Comparison of ENCODE assay signal across 8 mouse cellular contexts in the genomic region with DNA sequence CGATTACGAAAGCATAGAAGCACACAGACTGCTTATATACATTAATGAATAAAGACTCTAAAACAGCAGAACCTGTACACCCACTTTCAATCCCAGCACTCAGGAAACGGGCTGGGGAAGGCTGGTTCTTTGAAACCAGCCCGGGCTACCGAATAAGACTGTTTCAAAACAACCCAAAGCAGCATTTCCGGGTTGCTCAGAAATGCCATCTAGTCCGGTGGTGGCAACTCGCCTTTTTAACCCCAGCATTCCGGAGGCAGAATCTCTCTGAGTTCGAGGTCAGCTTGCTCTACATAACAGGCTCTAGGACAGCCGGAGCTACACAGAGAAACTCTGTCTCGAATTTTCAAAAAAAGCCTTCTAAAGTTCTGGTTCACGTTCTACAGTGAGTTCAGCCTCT. TPM values are rescaled to one million over a fixed set of nuclear protein-coding genes. Genes with fewer than 3 reads are reported as not detected.
A peak's percentile ranks its signal among the peaks of the same experiment; 100 is the strongest.
DNase-seq lines count a peak whose midpoint lies in the region; ATAC-seq and TF ChIP-seq lines count a peak whose summit lies in the region.

No protein-coding gene starts in this region.

- no peak for TF ChIP-seq POLR2A in olfactory bulb, adult 2 months (IDR thresholded peaks at IDR 0.05; ENCODE audit: insufficient read depth, low read depth, low read length)

- peak overlapping the region; percentile 42 for H3K9ac ChIP-seq in lung, embryonic 15.5 days
- peak overlapping the region; percentile 76 for H3K9ac ChIP-seq in embryonic facial prominence, embryonic 13.5 days
- H3K9ac ChIP-seq in intestine, postnatal 0 days (ENCODE audit: low read depth, low read length) = peak overlapping the region; percentile 34

- 12% methylated on average over 13 of the region's 13 CpGs for WGBS in lung, embryonic 15.5 days
- WGBS in embryonic facial prominence, embryonic 13.5 days = 17% methylated on average over 13 of the region's 13 CpGs
- WGBS in intestine, postnatal 0 days = 12% methylated on average over 13 of the region's 13 CpGs
- WGBS in olfactory bulb, adult 2 months = 13% methylated on average over 13 of the region's 13 CpGs

- peaks cover 24% of the 10 kb centered on the region for H3K36me3 ChIP-seq in lung, embryonic 15.5 days
- H3K36me3 ChIP-seq in embryonic facial prominence, embryonic 13.5 days = peaks cover 39% of the 10 kb centered on the region
- H3K36me3 ChIP-seq in intestine, postnatal 0 days (ENCODE audit: control insufficient read depth, insufficient read depth) = peaks cover 27% of the 10 kb centered on the region; the same call in 1 of the 2 replicates

- TF ChIP-seq CTCF in intestine, postnatal 0 days (IDR thresholded peaks at IDR 0.05; ENCODE audit: low read depth) = no peak
- no peak for TF ChIP-seq CTCF in olfactory bulb, adult 2 months (IDR thresholded peaks at IDR 0.05; ENCODE audit: insufficient read depth, low read depth, low read length)

- peak overlapping the region; percentile 65 for H3K4me3 ChIP-seq in lung, embryonic 15.5 days
- H3K4me3 ChIP-seq in embryonic facial prominence, embryonic 13.5 days = peak overlapping the region; percentile 66
- peak overlapping the region; percentile 73 for H3K4me3 ChIP-seq in intestine, postnatal 0 days (ENCODE audit: low read depth, low read length)
- peak overlapping the region; percentile 65; the same call in 1 of the 2 replicates for H3K4me3 ChIP-seq in olfactory bulb, adult 2 months (ENCODE audit: insufficient read depth, low read depth, low read length)

- H3K4me1 ChIP-seq in lung, embryonic 15.5 days = peaks cover 32% of the 10 kb centered on the region
- peaks cover 40% of the 10 kb centered on the region for H3K4me1 ChIP-seq in embryonic facial prominence, embryonic 13.5 days
- H3K4me1 ChIP-seq in intestine, postnatal 0 days (replicated peaks; ENCODE audit: control insufficient read depth, insufficient read depth, low read length) = 0 out of 2 replicates have a peak, but pooled peaks cover 7% of the 10 kb centered on the region
- peaks cover 30% of the 10 kb centered on the region for H3K4me1 ChIP-seq in olfactory bulb, adult 2 months (ENCODE audit: control insufficient read depth, insufficient read depth, low read length)

- H3K27ac ChIP-seq in lung, embryonic 15.5 days = no peak overlapping the region
- H3K27ac ChIP-seq in embryonic facial prominence, embryonic 13.5 days = no peak overlapping the region
- no peak overlapping the region for H3K27ac ChIP-seq in intestine, postnatal 0 days (ENCODE audit: low read depth, low read length)
- H3K27ac ChIP-seq in olfactory bulb, adult 2 months (ENCODE audit: insufficient read depth, low read depth, low read length) = no peak overlapping the region

- no peak for DNase-seq in lung, postnatal 25 days (ENCODE audit: low spot score)
- no peak for DNase-seq in T-cell, adult 2 months (ENCODE audit: low spot score)
- DNase-seq in thymus, postnatal 14 days = no peak
- no peak for DNase-seq in embryo, embryonic 11 days

- peak overlapping the region; percentile 97 for H3K4me2 ChIP-seq in lung, embryonic 15.5 days
- peak overlapping the region; percentile 98 for H3K4me2 ChIP-seq in embryonic facial prominence, embryonic 13.5 days
- peak overlapping the region; percentile 96 for H3K4me2 ChIP-seq in intestine, postnatal 0 days (replicated peaks; ENCODE audit: low read depth)

- no peaks in the 10 kb centered on the region for H3K27me3 ChIP-seq in lung, embryonic 15.5 days
- H3K27me3 ChIP-seq in embryonic facial prominence, embryonic 13.5 days = peaks cover 11% of the 10 kb centered on the region
- H3K27me3 ChIP-seq in intestine, postnatal 0 days (replicated peaks; ENCODE audit: control insufficient read depth, insufficient read depth, low read length) = no peaks in the 10 kb centered on the region

- ATAC-seq in lung, embryonic 15.5 days (ENCODE audit: borderline replicate concordance, extremely low read depth, low FRiP score, low TSS enrichment) = no peak
- ATAC-seq in embryonic facial prominence, embryonic 13.5 days (ENCODE audit: insufficient number of reproducible peaks, insufficient read depth, low FRiP score, low TSS enrichment, low read depth) = no peak
- ATAC-seq in intestine, postnatal 0 days = no peak

- no peaks in the 10 kb centered on the region for H3K9me3 ChIP-seq in lung, embryonic 15.5 days
- H3K9me3 ChIP-seq in embryonic facial prominence, embryonic 13.5 days = no peaks in the 10 kb centered on the region
- no peaks in the 10 kb centered on the region for H3K9me3 ChIP-seq in intestine, postnatal 0 days (ENCODE audit: control insufficient read depth)

RNA-seq across cellular contexts. Expression of a gene that starts 0.6 kb away (rescaled TPM):
- polyA plus RNA-seq in lung, embryonic 15.5 days (2015; fragmentation: Nextera tagmentation; extraction: Ambion mirVana) = 20.1 and 21.7 TPM in 2 replicates
- polyA plus RNA-seq in embryonic facial prominence, embryonic 13.5 days (2015; fragmentation: Nextera tagmentation; extraction: Ambion mirVana) = 29.4 and 30.5 TPM in 2 replicates
- 8.3 and 9.7 TPM in 2 replicates for polyA plus RNA-seq in intestine, postnatal 0 days (2015; fragmentation: Nextera tagmentation; extraction: Ambion mirVana)
- polyA plus RNA-seq in olfactory bulb, adult 2 months (2012; ENCODE audit: insufficient read depth, insufficient read length, low replicate concordance, missing spikeins) = not detected in 2 replicates

RNA-seq across cellular contexts. Expression of a gene that starts 0.9 kb away (rescaled TPM):
- polyA plus RNA-seq in lung, embryonic 15.5 days (2015; fragmentation: Nextera tagmentation; extraction: Ambion mirVana) = 6.3 and 6.8 TPM in 2 replicates
- polyA plus RNA-seq in embryonic facial prominence, embryonic 13.5 days (2015; fragmentation: Nextera tagmentation; extraction: Ambion mirVana) = 8.3 and 12.6 TPM in 2 replicates
- 1.4 TPM in 2 replicates for polyA plus RNA-seq in intestine, postnatal 0 days (2015; fragmentation: Nextera tagmentation; extraction: Ambion mirVana)
- polyA plus RNA-seq in olfactory bulb, adult 2 months (2012; ENCODE audit: insufficient read depth, insufficient read length, low replicate concordance, missing spikeins) = not detected in 2 replicates

RNA-seq across cellular contexts. Expression of a gene that starts 14.1 kb away (rescaled TPM):
- 86.4 and 88.6 TPM in 2 replicates for polyA plus RNA-seq in lung, embryonic 15.5 days (2015; fragmentation: Nextera tagmentation; extraction: Ambion mirVana)
- polyA plus RNA-seq in embryonic facial prominence, embryonic 13.5 days (2015; fragmentation: Nextera tagmentation; extraction: Ambion mirVana) = 93.2 and 106 TPM in 2 replicates
- polyA plus RNA-seq in intestine, postnatal 0 days (2015; fragmentation: Nextera tagmentation; extraction: Ambion mirVana) = 22.1 and 27.1 TPM in 2 replicates
- not detected in 2 replicates for polyA plus RNA-seq in olfactory bulb, adult 2 months (2012; ENCODE audit: insufficient read depth, insufficient read length, low replicate concordance, missing spikeins)

RNA-seq across cellular contexts. Expression of a gene that starts 23.2 kb away (rescaled TPM):
- 14.4 and 15.7 TPM in 2 replicates for polyA plus RNA-seq in lung, embryonic 15.5 days (2015; fragmentation: Nextera tagmentation; extraction: Ambion mirVana)
- 17.0 and 17.4 TPM in 2 replicates for polyA plus RNA-seq in embryonic facial prominence, embryonic 13.5 days (2015; fragmentation: Nextera tagmentation; extraction: Ambion mirVana)
- 6.2 and 8.7 TPM in 2 replicates for polyA plus RNA-seq in intestine, postnatal 0 days (2015; fragmentation: Nextera tagmentation; extraction: Ambion mirVana)
- not detected in 2 replicates for polyA plus RNA-seq in olfactory bulb, adult 2 months (2012; ENCODE audit: insufficient read depth, insufficient read length, low replicate concordance, missing spikeins)

RNA-seq across cellular contexts. Expression of a gene that starts 45.3 kb away (rescaled TPM):
- polyA plus RNA-seq in lung, embryonic 15.5 days (2015; fragmentation: Nextera tagmentation; extraction: Ambion mirVana) = 13.3 and 18.4 TPM in 2 replicates
- polyA plus RNA-seq in embryonic facial prominence, embryonic 13.5 days (2015; fragmentation: Nextera tagmentation; extraction: Ambion mirVana) = 14.5 and 14.8 TPM in 2 replicates
- 1.6 TPM in 2 replicates for polyA plus RNA-seq in intestine, postnatal 0 days (2015; fragmentation: Nextera tagmentation; extraction: Ambion mirVana)
- not detected in 2 replicates for polyA plus RNA-seq in olfactory bulb, adult 2 months (2012; ENCODE audit: insufficient read depth, insufficient read length, low replicate concordance, missing spikeins)

Comparison
In these comparisons a context has a peak if more than half of its experiments do, and no peak if none do; other contexts are left out.
1. RNA of a gene that starts 14.1 kb away (polyA plus RNA-seq): 93.2 to 106 TPM in embryonic facial prominence, embryonic 13.5 days, 86.4 to 88.6 TPM in lung, embryonic 15.5 days and 22.1 to 27.1 TPM in intestine, postnatal 0 days; not detected in olfactory bulb, adult 2 months; every median in the first group is over 10 times any median in the second.
2. Peak in every context shown above with its lines, with median percentiles within 50 percentile points of each other: H3K4me2 ChIP-seq, H3K4me3 ChIP-seq and H3K9ac ChIP-seq.